Mouse (Mus musculus): ENCODE results near the gene Cradd. TPM values are rescaled to one million over a fixed set of nuclear protein-coding genes. Genes with fewer than 3 reads are reported as not detected.
A peak's percentile ranks its signal among the peaks of the same experiment; 100 is the strongest.

Gene Cradd
- total RNA-seq, 2 experiments from 2014 or later: 6.4 to 8.4 TPM

DNA sequence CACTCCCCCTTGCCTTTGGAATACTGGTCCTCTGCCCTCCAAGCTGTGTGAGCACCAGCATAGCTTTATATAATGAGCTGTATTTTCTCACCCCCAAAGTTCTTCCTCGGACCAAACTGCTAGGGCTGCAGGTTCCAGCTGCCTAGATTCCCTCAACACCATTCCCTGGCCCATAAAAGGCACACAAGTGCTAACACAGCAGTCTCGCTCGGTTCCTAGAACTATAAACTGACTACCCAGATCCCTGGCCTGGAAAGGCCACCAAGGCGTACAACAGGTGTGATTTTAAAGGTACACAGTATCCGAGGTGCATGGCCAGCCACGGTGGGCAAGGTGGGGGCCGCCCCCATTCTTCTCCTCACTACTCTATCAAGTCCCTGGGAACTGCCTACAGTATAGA, 54.8 kb downstream of the Cradd start:
- DNase-seq: no peak

DNA sequence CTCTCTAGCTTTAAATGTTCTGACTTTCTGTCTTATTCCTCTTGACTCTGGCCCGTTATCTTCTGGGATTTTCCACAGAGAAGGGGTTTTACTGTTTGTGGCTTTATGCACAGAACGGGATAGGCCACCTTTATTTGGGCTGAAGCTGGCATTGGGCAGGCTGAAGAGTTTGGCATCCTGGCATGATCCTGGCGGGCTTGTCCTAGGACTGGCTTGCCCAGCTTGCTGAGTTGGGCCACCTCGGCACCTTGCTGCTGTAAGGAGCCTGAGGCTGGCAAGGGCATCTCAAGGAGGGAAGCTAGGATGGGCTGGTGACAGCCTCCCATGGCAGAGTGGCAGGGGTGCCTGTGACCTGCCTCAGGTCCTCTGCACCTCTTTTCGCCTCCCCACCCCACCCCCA, 55.6 kb downstream of the Cradd start:
- DNase-seq: no peak

DNA sequence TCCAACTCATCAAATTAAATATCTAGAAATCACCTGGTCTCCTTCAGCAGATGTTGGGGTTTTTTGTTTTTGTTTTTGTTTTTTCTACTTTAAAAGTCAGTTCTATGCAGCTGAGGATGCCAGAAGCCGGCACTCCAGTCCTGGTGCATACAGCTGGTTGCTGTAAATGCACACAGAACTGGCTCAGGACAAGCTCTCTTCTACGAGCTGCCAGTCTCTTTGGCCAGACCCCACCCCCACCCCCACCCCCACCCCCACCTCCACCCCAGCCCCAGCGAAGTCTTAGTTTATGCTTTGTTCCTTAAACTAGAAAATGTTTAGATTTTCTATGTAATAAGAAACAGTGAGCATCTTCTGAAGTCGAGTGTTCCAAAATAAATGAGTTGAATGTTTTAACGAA, 57.0 kb downstream of the Cradd start:
- no peak for DNase-seq

DNA sequence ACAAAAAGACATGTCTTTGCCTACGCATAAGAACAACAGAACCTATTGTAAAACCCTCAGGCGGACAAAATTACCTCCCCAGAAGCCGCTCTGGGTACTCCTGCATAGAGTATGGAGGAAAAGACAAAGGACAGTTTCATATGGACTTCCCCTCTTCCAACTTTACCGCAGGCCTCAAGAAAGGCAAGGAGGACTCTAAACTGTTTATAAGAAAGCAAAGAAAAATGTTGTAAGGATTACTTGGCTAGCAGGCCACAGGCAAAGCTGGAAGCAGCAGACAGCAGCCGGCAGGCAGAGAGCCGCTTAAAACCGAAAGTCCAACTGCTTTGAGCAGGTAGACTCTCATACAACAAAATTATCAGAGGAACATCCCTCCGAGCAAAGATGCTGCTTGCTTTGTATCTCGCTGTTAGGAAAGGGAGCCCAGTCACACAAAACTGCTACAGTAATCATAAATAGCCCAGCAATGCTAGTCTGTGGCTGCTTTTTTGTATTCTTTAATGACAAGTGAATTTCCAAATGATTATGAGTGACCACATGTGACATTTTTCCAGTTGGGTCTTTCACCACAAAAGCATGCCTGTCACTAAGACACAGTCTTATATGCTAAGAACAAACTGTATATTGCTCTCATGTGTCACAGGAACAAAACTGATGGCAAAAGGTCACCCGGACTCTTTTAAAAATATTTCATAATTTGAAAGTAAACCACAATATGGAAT, 57.7 kb downstream of the Cradd start:
- peak; percentile 54 to 69 for DNase-seq

DNA sequence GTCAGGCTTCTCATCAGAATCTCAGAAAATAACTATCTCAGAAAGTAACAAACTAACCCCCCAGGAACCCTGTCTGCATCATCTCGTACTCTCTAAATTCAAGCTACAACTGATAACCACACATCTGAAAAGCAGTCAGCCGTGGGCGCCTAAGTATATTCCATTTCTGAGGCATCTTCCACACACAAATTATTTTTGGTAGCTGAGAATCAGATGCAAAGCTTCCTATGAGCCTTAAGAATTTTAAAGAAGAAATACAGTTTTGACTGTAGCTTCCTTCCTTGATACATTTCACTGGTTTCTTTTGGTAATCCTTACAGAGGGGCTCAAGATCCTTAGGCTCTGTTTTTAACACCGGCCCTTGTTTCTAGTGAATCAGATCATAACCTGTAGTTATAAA, 58.4 kb downstream of the Cradd start:
- DNase-seq: no peak

DNA sequence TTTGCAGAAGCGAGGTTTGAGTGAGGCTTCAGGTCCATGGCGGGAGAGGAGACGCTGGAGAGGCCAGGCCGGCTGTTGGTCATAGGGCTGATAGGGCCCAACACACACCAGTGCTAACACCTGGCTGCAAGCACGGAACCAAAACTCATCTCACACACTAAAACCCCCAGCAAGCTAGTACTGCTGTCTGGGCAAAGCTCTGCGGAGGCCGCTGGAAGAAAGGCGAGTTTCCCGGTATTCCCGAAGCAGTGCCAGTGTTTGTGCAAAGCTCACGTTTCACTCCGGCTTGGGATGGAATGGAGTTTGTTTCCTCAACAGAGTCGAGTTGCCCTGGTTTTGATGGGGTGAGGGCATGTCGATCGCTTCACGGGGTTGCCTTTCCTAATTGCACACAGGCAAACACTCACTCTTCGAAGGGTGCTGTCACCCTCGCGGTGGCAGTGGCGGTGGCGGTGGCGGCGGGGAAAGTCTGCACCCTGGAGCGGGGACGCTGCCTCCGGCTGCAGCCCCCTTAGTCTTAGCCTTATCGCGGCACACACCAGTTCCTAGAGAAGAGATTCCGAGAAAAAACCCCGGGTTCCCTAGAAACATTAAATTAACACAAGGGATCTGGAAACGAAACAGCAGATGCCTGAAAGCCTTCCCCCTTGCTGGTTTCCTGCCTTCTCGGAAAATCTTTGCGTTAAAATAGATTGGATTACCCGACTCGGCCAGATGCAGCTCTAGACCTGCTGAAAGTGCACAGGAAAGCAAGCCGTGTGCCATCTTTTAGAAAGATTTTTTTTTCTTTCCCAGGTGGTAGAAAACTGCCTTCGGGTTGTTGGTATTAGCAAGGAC, 59.2 kb downstream of the Cradd start:
- peak; percentile 64 to 86 for DNase-seq

DNA sequence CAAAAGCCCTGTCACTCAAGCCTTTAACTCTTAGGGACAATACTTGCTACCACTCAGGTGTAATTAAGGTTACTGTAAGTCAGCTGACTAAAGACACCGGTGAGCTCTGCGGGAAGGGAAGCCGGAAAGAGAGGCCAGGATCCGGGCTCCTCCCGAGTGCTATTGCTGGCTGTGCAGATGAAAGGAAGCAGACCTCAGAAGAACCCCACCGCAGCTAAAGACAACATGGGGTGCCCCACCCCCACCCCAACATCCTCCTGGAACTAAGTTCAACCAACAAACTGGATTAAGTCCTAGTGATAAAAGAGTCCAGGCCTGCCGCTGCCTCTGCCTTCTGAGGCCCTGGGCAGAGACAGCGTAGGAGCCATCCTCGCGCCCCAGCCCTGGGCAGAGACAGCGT, 61.5 kb downstream of the Cradd start:
- DNase-seq: peak; percentile 62 to 64

DNA sequence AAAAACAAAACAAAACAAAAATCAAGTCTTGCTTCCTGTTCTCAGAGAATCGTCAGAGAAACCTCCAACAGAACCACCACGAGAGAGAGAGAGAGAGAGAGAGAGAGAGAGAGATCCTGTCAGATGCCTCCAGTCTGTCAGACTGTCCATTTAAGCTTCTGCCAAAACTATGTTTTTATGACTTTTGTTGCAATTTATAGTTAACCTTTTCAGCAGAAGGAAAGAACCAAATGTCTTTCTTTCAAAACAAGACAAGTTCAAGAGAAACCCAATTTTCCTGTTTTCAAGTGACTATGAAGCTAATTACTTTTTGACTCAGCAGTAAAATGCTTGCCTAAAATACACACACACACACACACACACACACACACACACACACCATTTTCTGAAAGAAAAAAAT, 62.7 kb downstream of the Cradd start:
- no peak for DNase-seq

DNA sequence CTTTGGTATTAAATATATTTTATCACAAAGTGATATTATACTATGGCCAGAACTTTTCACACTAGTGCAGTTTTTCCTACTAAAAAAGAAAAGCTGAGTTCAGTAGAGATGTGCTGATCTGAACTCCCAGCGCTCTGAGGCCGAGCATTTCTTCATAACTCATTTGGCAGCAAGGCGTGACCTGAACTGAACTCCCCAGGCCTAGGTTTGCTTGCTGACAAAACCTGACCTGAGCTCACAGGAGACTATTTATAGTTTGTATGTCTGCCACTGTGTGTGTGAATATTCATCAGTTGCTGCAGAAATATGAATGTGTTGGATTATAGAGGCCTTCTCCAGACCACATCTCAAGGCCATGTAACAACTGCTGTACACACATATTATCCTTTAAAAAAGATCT, 63.5 kb downstream of the Cradd start:
- peak; percentile 80 to 83 for DNase-seq

DNA sequence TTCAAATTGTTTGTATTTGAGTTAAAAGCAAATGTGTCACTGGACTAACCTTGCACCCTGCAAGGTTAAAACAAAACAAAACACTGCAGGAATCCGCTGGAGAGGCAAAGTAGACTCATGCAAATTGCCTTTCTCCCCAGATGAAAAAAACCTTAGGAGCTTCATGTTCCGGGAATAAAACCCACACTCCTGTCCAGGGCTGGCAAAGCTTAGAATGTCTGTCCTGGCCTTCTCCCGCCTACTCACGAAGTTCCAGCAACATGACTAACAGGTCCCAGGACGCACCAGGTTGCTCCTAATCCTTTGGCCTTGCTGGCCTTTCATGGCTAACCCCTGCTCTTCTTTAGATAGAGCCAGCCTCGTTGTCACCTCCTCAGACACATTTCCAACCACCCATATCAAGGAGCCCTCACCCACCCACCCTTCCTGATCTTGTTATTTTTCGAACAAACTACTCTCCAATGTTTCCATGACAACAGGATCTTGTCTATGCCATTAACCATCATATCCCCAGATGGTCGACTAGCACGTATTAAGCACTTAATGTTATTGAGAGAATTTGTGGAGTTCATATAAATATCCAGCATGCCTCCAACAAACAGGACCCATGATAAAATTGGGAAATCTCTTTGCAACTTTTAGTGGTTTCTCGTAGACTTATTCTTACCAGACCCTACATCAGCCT, 65.3 kb downstream of the Cradd start:
- DNase-seq: peak; percentile 64 to 79

DNA sequence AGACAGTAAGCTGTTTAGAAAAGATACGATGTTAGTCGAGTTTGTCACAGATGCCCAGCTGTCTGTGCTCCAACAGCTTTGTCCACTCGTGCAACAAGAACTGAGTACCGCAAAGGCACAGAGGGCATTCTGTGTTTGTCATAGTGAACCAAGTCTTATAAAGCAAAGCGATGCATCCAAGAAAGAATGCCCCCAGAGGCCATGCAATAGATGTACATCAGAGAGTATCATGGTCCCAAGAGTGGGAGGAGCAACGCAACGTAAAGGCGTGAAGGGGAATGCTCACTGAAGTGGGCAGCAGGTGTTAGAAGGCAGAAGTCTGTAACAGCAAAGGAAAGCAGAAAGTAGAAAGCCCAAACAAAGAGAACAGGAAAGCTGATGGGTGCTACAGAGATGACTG, 66.0 kb downstream of the Cradd start:
- no peak for DNase-seq

DNA sequence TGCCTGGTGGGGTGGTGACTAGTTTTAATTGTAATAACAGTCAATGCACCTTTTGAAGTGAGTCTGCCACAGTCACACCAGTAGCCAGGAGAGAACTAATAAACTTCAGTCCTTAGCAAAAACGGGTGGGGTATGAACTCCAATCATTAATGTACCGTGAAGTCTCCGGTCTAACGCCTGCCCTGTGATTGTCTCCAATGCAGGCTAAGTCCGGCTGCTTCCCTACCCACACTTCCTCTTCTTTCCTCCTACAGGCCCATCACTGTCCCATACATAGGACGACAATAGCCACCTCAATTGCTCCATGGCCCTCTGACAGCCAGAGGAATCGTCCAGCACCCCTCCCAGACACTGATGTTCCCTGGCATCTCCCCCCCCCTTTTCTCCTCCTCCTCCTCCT, 67.8 kb downstream of the Cradd start:
- no peak for DNase-seq

DNA sequence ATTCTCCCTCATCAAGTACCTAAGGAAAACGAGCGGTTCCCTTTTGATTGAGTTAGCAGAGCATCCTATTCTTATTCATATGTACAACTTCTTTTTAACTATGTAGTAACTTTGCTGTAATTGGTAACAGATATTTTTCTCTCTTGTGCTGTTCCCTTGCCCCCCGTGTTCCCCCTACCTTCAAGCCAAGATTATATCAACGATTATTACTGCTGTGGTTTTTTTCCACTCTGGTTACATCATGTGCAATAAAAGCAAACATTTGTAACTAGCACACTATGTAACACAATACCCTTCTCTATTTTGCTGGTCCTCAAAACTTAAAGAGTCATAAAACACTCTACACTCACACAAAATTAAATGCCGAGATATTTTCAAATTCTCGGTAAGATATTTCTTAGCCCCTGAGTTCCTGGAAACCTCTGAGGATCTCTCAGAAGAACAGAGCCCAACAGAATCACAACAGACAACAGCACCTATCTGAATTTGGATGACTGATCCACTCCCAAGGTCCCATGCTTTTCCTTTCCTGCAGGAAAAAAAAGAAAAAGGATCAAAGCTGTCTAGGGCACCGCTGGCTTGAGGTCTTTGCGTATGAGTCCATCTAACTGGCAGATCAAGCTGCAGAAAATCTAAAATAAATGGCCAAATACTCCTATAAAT, 68.8 kb downstream of the Cradd start:
- no peak for DNase-seq

DNA sequence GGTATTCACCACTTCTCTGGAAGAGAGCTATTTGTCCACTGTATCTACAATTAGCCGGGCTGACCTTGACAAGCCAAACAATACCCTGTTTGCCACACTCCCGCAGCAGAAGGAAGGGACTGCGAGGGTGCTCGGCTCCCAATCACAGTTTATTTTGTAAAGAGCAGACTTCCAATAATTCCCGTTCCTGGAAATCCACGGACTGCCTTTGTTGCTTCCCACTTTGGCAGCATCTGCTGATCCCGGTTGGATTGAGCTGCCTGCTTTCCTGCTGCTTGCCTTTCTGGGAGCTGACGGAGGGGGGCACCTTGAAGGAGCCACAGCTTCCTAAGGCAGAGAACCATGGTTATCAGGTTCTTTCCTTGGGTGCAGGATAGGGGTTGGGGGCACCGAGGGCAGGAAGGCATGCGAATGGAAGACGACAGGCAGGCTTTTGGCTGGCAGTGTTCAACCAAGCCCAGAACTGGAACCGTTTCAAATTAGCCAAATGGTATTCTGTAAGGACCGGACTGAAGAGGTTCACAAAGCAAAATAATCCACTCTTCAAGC, 69.4 kb downstream of the Cradd start:
- peak; percentile 57 to 79 for DNase-seq

DNA sequence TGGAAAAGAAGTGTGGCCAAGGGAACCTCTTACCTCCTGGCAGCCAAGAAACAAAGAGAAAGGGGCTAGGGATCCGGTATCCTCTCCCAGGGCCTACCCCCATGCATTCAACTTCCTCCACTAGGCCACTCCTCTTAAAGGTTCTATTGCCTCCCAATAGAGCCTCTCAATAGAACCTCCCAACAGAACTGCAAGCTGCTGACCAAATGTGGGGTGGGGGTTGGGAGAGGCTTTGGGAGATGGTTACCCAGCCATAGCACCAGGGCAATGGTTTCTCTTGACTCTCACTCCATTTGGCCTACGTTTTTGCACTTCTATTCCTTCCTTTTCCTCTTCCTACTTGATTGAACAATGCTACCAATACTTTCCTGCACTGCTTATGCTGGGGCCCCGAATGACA, 69.9 kb downstream of the Cradd start:
- DNase-seq: no peak

DNA sequence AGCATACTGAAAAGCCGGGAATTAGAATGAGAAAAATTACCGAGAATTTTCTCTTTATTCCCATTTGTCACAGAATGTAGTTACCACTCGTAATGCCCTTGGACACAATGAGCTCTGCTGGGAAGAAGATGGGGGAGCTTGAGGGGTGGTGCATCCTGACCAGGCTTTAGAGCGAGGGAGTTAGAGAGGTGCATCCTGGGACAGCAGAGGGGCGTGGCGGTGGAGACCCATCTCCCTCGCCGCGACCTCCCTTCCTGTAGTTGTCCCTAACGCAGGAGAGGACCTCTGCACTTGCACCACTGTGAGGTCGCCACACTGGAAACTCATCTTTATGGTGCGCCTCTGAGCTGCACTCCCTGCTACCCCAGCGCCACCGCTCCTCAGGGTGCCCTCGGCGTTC, 72.3 kb downstream of the Cradd start:
- no peak for DNase-seq

DNA sequence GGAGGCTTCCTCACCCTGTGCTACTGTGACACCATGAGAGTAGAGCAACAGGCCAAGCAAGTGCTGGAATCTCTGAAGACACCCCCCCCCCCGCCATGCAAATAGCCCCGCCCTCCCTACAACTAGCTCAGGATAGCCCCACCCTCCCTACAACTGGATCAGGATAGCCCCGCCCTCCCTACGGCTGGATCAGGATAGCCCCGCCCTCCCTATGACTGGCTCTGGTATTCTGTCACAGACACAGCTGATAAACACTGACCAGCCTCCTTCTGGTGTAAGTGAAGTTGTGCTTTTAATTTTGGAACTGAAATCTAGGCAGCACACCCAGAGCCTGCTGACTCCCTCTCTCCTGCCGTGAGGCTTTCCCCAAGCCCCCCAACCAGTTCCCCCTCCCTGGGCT, 75.6 kb downstream of the Cradd start:
- DNase-seq: no peak

DNA sequence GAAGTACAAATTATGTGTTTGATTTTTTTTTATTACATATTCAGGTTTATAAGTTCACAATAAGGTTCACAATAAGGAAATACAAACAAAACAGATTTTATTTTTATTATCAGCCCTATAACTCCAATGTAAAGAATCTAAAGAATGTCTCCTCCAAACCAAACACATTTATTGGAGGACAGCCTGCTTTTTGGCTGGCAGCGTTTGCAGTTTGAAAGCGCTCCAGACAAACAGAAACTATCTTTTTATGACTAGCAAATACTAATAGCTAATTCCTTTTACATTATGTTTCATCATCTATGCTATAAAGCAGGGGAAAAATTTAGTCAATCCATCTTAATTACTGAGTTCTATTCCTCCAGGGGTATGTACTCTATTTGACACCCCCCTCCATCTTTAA, 77.2 kb downstream of the Cradd start:
- DNase-seq: no peak

DNA sequence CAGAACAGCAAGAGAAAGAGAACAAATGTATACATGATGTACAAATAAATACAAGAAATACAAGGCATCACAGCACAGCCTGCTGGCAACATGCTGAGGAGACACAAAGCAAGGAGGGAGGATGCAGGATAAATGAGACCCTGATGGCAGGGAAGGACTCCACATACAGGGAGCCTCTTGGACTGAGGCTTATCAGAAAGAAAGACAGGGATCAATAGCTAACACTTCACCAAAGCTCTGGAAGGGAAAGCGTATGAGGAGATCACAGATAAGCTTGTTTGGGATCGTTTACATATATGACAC, 78.3 kb downstream of the Cradd start:
- DNase-seq: no peak

DNA sequence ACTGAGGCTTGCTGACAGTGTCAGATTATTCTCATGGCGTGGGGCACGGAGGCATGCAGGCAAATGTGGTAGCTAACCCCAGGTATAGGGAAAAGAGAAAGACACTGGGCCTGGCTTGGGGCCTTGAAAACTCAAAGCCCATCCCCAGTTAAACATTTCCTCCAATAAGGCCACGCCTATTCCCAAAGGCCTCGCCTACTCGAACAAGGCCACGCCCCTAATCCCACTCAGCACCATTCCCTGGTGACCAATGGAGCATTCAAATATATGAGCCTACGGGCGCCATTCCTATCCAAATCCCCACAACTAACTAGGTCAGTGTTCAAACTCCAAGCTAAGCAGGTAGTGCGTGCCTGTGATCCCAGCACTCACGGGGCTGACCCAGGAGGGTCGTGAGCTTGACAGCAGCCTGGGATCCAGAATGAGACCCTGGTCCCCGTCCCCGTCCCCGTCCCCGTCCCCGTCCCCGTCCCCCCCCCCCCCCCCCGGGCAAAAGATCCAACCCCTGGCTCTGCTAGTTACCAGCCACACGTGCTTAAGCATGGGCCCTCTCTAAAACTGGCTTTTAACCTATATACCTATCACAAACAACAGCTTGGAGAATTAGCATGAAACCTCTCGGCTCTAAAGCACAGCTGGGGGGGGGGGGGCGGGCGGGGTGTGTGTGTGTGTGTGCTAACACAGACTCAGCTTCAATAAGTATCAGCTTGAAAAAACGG, 78.8 kb downstream of the Cradd start:
- no peak for DNase-seq

DNA sequence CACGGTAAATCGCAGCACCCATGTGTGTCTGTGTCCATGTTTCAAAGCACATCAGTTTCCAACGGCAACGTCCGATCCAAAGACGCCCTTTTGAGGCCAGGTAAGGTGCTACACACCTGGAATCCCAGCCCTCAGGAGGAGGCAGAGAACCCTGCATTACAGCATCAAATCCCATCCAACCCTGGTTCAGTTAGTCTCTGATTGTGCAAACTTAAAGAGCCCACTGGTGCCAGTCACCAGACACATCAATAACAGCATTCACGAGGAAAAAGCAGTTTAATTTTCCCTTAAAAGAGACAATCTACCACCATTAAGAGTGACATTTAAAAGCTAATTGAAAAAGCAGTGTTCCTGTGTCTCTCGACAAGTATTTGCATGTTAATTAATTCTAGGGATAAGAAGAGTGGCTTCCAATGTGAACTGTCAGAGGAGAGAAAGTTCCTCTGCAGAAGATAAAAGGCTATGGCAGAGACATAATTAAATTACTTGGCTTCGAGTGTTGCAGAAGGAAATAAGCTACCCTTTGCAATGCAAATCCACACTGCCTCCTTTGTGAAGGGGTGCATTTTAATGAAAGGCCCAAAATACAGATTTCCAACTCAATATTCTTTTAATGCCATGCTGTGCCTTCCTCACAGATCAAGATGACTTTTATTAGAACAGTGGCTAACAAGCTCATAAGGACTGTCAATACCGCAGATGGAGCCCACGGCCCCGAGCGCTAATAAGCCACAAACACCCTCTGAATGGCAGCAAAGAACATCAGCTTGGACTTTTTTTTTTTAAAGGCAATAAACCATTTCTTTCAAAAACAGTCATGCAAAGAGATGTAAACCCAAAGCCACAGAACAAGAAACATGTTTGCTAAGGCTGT, 84.5 kb downstream of the Cradd start:
- no peak for DNase-seq
